Mouse (Mus musculus) left cerebral cortex, postnatal 4 days (tissue): Measurements from ENCODE around the gene Khdc4. TPM values are rescaled to one million over a fixed set of nuclear protein-coding genes. Genes with fewer than 3 reads are reported as not detected.

ENCODE experiments used
- DNase-seq: peaks from one replicate; pipeline ENCODE4 v3.0.0-alpha.2; 2022
- intact Hi-C: fragments of 180-260 bp; cut with DNase I; formaldehyde crosslinking; loops from one replicate; pipeline ENCODE4 v1.15.1; 2025
- total RNA-seq, 2 experiments: library from RNA; stranded (reverse); gene quantifications; 2 replicates each; pipeline ENCODE4 v1.2.3; 2021

Gene Khdc4
- total RNA-seq, 2 experiments from 2014 or later, result 76.3 to 78.3 TPM

- peak; percentile 24 for DNase-seq
- intact Hi-C loops, result no loop called here
Observed at GRCm38 (mm10) chr3:88717198-88717798, 31.7 kb downstream of the Khdc4 start.

GRCm38 (mm10) chr3:88717831-88718230, 32.2 kb downstream of the Khdc4 start:
- DNase-seq, result no peak
- intact Hi-C loops, result no loop called here

GRCm38 (mm10) chr3:88719098-88719497, 33.5 kb downstream of the Khdc4 start:
- intact Hi-C loops, result no loop called here

GRCm38 (mm10) chr3:88736556-88736955, 51.0 kb downstream of the Khdc4 start:
- no peak for DNase-seq
- intact Hi-C loops, result no loop called here

More at GRCm38 (mm10) chr3:88719098-88719497, 33.5 kb downstream of the Khdc4 start:
- DNase-seq, result peak; percentile 15

- peak; percentile 48 for DNase-seq
- intact Hi-C loops, result no loop called here
Observed at GRCm38 (mm10) chr3:88738641-88739040, 53.0 kb downstream of the Khdc4 start.

- intact Hi-C loops, result loop anchor here (10.0 kb wide), 1 partner anchor 135 kb away; the partner anchor contains the start of gene Arhgef2
- DNase-seq, result no peak
Observed at GRCm38 (mm10) chr3:88740147-88740546, 54.5 kb downstream of the Khdc4 start.

GRCm38 (mm10) chr3:88745534-88745933, 59.9 kb downstream of the Khdc4 start:
- intact Hi-C loops, result loop anchor here (10.0 kb wide), 1 partner anchor 141 kb away; the partner anchor contains the start of gene Arhgef2
- DNase-seq, result no peak

GRCm38 (mm10) chr3:88746139-88746870, 60.7 kb downstream of the Khdc4 start:
- DNase-seq, result no peak
- intact Hi-C loops, result loop anchor here (10.0 kb wide), 1 partner anchor 142 kb away; the partner anchor contains the start of gene Arhgef2

- no peak for DNase-seq
- intact Hi-C loops, result loop anchor here (10.0 kb wide), 1 partner anchor 142 kb away; the partner anchor contains the start of gene Arhgef2
Observed at GRCm38 (mm10) chr3:88746871-88747231, 61.2 kb downstream of the Khdc4 start.

GRCm38 (mm10) chr3:88754283-88754682, 68.7 kb downstream of the Khdc4 start:
- no peak for DNase-seq
- intact Hi-C loops, result no loop called here

GRCm38 (mm10) chr3:88755541-88755940, 69.9 kb downstream of the Khdc4 start:
- no peak for DNase-seq
- intact Hi-C loops, result no loop called here

- intact Hi-C loops, result no loop called here
- DNase-seq, result peak; percentile 50
Observed at GRCm38 (mm10) chr3:88756276-88756675, 70.7 kb downstream of the Khdc4 start.

GRCm38 (mm10) chr3:88758045-88758500, 72.5 kb downstream of the Khdc4 start:
- intact Hi-C loops, result no loop called here
- peak; percentile 95 for DNase-seq

GRCm38 (mm10) chr3:88761619-88762018, 76.0 kb downstream of the Khdc4 start:
- intact Hi-C loops, result no loop called here
- DNase-seq, result no peak

GRCm38 (mm10) chr3:88762401-88762831, 76.8 kb downstream of the Khdc4 start:
- intact Hi-C loops, result no loop called here
- DNase-seq, result no peak

Other genes with a start within 250 kb of the Khdc4 start
- 10 to 100 TPM; 58.1 to 58.4 TPM for gene Sema4a, start 224.6 kb upstream of the Khdc4 start, total RNA-seq
- gene Lmna, start 175.8 kb upstream of the Khdc4 start, total RNA-seq, result 10 to 100 TPM; 35.3 to 37.7 TPM
- gene Mex3a, start 153.4 kb upstream of the Khdc4 start, total RNA-seq, result 10 to 100 TPM; 80.5 to 87.8 TPM
- under 1 TPM in 1 of 2 experiments, not detected in 1; 0.83 TPM for gene Rab25, start 137.5 kb upstream of the Khdc4 start, total RNA-seq
- gene Lamtor2, start 132.7 kb upstream of the Khdc4 start, total RNA-seq, result 100 to 1,000 TPM; 106 to 120 TPM
- 100 to 1,000 TPM in 1 of 2 experiments, 10 to 100 TPM in 1; 97.5 to 105 TPM for gene Ubqln4, start 132.0 kb upstream of the Khdc4 start, total RNA-seq
- gene Ssr2, start 109.9 kb upstream of the Khdc4 start, total RNA-seq, result 100 to 1,000 TPM; 114 to 121 TPM
- 100 to 1,000 TPM; 129 to 134 TPM for gene Arhgef2, start 79.8 kb upstream of the Khdc4 start, total RNA-seq
- not detected for gene Rxfp4, start 32.7 kb upstream of the Khdc4 start, total RNA-seq
- gene Rit1, start 31.0 kb downstream of the Khdc4 start, total RNA-seq, result 10 to 100 TPM; 45.0 to 46.9 TPM
- 100 to 1,000 TPM; 238 to 268 TPM for gene Syt11, start 89.4 kb downstream of the Khdc4 start, total RNA-seq
- gene Gon4l, start 149.4 kb downstream of the Khdc4 start, total RNA-seq, result 10 to 100 TPM; 52.9 to 58.0 TPM
- gene Msto1, start 228.2 kb downstream of the Khdc4 start, total RNA-seq, result 10 to 100 TPM; 31.3 to 33.1 TPM